Mouse (Mus musculus): ENCODE data around the gene Cd209b.

Gene Cd209b

DNA sequence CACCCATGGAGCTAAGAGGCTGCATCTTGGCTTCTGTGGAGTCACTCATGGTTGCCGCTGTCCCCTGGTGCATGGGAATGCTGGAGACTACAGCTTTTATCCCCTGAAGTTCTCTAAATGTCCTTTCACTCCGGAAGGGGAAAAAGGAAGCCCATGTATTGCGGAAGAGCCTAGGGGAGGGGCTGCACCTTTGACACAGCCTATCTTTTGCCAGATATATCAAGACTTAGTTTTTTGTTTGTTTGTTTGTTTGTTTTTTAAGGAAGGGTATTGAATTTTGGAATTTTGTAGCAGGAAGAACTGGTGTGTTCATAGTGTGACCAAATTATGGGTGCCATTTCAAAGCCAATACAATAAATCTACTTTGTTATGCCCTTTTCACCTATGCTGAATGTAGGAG is at the start of gene Cd209b:
TSS of gene Cd209b (minus strand) at position 101 of the 400 bp plus-strand sequence.
- DNase-seq (ENCODE audit: low read depth), result no peak

- DNase-seq (ENCODE audit: low read depth), result peak; percentile 2
These were observed 29.4 kb upstream of the Cd209b start for GRCm38 (mm10) chr8:3956037-3956436.

DNA sequence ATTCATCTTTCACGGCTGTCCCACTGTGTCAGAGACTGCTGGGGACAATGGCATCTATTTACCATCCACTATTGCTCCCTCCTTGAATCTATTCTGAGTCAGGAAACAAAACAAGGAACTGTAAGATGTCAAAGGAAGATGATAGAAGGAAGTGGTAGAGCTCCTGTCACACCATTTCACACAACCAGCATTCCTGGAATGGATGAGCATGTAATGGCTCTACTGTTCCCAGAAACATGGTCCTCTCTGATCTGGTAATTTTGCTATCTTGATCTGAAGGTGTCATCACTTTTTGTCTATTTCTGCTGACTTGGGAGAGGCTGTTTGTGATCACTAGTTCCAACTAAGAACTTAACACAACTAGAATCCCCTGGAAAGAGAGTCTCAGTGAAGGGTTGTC is 28.0 kb upstream of the Cd209b start, which contains the start of gene Cd209c:
TSS of gene Cd209c (minus strand) at position 101 of the 400 bp plus-strand sequence.
- DNase-seq (ENCODE audit: low read depth), result no peak

- no peak for DNase-seq (ENCODE audit: low read depth)
These were observed 13.4 kb upstream of the Cd209b start for GRCm38 (mm10) chr8:3940023-3940422.

GRCm38 (mm10) chr8:3878455-3878854 is 48.2 kb downstream of the Cd209b start, which contains the start of gene Cd209d:
Gene Cd209d, minus strand, starts transcription at chr8:3878555.
- no peak for DNase-seq (ENCODE audit: low read depth)

GRCm38 (mm10) chr8:3876121-3876520 is 50.5 kb downstream of the Cd209b start:
- no peak for DNase-seq (ENCODE audit: low read depth)

Data from naive thymus-derived CD4-positive, alpha-beta T cell, adult 2 months (primary cell).